Mouse (Mus musculus) effector memory CD4-positive, alpha-beta T cell, adult 5 months (primary cell): Measurements from ENCODE around the gene Junb. TPM values are rescaled to one million over a fixed set of nuclear protein-coding genes. Genes with fewer than 3 reads are reported as not detected.

Experiments
- polyA plus RNA-seq: library from polyadenylated mRNA; unstranded; fragments of 100-300 nt; shearing (Covaris generic); gene quantifications from one replicate; pipeline ENCODE4 v1.2.1, GENCODE M21; 2017

The Junb gene
- 7,373 TPM for polyA plus RNA-seq

DNA sequence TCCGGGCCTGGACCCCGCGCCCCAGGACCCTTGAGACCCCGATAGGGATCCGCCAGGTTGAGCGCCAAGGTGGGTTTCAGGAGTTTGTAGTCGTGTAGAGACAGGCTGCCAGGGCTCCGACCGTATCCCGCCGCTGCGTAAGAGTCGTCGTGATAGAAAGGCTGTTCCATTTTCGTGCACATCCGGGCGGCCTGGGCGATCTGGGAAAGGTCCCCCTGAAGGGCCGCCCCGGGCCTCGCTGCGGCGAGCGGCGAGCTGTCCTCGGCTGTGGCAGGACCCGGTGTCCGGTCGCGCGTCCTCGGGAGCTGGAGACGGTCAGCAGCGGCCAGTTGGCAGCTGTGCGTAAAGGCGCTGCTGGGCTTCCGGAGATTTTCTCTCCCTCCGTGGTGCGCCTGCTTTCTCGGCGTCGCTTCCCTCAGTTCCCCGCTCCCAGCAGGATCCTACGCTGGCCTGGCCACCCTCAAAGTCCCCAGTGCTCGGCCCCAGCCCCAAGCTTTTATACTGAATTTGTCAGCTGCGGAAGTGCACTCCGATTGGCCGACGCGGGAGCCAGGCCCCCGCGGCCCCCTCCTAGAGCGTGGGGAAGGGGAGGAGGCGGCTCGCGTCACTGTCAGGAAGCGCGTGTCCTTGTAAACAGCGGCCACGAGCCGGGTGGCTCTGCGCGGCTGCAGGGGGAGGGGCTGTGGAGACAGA, at the start of gene Junb:
Gene Junb (minus strand): TSS at position 471 of the 693 bp plus-strand sequence.

DNA sequence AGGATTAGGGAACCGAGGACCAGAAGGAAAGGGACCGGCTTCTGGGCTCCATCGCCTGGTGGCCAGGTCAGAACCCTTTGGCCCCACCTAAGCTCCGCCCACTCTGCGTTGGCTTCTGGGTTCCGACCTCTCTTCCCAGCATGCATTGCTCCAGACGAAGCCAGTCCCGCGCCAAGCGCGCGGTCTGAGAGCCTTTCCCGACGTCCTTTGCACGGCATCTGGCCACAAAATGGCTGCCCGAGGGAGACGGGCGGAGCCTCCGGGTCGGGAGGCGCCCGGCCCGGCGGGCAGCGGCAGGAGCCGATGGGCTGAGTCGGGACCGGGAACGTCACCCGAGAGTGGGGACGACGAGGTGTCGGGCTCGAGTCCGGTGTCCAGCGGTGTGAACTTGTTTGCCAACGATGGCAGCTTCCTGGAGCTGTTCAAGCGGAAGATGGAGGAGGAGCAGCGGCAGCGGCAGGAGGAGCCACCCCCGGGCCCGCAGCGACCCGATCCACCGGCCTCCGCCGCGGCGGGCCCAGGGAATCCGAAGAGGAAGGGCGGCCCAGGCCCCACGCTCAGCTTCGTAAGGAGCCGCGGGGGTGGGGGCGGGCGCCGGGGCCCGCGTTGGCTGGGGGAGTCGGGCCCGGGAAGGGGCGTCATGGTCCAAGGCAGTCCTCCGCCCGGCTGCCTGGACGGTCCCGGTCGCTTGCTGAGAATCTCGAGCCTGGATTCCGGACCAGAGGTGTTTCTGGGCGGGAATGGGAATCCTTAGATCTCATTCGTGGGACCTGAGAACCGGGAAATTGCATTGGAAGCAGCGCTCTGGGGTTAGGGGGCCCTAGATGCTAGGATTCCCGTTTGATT, 48.4 kb upstream of the Junb start, which contains the start of gene Trir:
Gene Trir (plus strand): TSS at position 154 of the 846 bp plus-strand sequence.

DNA sequence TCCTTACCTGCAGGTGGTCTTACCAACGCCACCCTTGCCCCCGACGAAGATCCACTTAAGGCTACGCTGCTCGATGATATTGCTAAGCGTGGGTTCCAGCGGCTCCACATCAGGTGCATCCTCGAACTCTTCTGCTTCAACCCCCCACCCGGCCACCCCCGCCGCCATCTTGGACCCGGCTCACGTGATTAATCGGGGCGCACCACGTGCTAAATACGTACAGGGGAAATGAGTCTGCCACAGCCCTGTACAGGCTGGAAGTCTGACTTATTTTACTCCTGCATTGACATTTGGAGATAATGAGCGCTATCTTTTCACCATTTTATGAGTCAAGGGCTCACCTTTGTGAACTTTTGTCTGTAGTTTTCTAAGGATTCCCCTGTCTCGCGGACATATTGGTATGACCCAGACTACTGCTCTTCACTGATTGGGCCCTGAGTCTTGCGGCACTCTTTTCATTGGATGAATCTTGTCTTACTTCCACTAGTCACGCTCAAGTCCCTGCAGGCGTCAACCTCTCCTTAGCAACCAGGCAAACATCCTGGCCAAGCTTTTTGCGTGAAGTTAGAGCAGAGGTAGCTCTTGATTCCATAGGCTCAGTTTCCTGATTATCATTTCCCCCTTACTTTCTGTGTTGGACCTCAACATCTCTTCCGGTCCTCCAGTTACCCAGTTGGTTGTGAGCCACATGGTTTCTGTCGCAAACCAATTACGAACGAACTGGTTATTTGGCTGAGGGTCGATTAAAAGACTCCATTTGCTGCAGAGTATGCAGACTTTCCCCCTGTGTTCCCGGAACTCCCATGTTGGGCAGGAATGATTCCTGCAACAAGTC, 46.8 kb upstream of the Junb start, which contains the start of gene Asna1:
Gene Asna1 (minus strand): TSS at position 184 of the 835 bp plus-strand sequence.

DNA sequence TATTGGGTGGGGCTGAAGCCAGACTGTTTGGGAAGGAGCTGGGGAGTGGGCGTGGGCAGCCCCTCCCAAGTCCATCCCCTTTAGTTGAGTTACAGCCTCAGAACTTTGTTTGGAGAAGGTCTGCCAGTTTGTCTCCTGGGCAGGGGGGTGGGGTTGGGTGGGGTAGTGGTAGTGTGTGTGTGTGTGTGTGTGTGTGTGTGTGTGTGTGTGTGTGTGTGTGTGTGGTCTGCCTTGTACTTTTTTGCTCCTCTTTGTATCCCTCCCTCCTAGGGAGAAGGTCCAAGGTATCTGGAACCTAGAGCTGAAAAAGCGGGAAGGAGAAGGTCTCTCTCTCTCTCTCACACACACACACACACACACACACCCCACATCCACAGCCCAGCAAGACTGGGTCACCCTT, 35.9 kb upstream of the Junb start, which contains the start of gene Best2:
Gene Best2 (minus strand): TSS at position 101 of the 400 bp plus-strand sequence.

DNA sequence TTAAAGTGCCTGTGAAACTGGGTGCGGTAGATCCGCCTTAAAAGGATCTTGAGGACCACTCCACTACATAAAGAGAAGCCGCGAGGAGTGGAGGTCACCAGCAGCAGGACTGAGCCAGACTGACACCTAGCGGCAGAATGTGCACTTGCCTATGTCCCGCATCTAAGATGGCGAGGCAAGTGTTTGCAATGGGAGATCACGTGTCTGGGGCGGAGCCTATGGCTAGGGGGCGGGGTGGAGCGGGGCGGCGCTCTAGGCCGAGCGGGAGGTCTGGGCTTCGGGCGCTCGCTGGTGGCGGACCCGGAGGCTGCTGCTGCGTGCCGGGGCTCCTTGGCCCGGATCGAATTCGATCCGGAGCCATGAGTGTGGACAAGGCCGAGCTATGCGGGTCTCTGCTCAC, 11.8 kb upstream of the Junb start, which contains the start of gene Hook2:
Gene Hook2 (plus strand): TSS at position 255 of the 400 bp plus-strand sequence.

DNA sequence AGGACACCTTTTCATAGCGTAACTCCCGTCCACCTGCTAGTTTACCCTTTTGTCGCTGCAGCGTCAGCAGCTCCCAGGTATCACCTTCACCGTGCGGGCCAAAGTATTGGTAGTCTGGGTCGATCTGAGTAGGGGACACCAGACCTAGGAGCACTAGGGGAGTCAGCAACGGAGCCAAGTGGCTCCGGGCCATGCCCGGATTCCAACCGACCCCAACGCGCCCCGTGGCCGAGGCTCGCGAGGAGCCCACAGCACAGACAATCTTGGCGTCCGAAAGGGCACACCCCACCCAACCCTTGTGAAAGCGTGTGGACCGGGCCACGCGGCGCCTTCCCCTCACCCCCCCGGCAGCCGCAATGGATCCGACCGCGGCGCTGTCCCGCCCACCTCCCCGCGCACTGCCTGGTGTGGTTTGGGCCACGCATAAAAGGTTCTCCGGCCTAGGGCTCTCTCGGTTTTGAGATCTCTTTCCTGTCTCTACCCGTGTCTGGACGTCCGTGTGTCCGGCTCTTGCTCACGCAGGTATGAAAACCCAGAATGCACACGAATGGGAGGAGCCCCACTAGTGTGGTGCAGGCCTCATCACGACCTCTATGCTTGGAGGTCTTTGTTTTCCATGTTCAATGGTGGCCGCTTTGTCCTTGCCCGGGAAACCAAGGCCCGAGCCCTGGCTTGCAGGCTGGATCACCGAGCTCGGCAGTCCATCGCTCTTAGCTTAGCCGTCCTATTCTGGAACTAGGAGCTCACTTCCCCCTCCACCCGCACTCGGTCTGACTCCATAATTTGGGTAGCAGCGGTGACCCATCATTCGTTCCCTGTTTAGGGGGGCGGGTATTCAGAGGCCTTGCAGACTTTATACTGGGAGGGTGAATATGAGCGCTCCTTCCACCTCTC, 9.0 kb downstream of the Junb start, which contains the start of the genes Gm49661, Prdx2 and Rnaseh2a:
Gene Gm49661 (minus strand): TSS at position 193 of the 894 bp plus-strand sequence.
Gene Prdx2 (plus strand): TSS at position 347 of the 894 bp plus-strand sequence.
Gene Rnaseh2a (minus strand): TSS at position 527 of the 894 bp plus-strand sequence.

DNA sequence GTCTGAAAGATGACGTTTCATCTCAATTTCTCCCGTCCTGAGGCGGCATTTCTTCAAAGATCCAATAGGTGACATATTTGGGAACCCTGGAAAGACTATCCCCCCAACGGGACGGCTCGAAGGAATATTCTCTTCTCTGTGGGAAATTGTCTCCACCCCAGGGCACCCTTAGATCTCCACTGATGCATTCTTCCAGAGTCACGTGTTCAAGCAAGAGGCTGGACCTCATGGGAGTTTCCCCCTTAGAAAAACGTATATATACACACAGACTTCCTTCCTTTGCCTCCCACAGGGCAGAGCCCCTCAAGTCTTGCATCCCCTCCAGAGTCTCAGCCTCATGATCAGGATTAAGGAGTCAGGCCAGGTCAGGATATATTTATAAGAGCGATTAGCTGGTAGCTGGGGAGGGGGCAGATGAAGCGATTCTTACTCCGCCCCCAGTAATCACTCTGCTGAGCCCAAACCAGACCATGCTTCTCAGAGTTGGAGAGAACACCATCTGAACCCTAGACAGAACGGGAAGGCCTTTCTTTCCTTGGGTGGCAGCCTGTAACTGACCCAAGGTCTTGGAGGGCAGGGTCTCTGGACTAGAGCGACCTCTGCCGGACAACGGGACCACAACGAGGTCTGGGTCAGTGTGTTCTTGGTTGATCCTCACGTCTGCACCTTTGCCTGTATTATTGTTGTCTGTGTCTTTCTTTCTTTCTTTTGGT, 31.8 kb downstream of the Junb start, which contains the start of gene Rtbdn:
Gene Rtbdn (plus strand): TSS at position 464 of the 713 bp plus-strand sequence.

DNA sequence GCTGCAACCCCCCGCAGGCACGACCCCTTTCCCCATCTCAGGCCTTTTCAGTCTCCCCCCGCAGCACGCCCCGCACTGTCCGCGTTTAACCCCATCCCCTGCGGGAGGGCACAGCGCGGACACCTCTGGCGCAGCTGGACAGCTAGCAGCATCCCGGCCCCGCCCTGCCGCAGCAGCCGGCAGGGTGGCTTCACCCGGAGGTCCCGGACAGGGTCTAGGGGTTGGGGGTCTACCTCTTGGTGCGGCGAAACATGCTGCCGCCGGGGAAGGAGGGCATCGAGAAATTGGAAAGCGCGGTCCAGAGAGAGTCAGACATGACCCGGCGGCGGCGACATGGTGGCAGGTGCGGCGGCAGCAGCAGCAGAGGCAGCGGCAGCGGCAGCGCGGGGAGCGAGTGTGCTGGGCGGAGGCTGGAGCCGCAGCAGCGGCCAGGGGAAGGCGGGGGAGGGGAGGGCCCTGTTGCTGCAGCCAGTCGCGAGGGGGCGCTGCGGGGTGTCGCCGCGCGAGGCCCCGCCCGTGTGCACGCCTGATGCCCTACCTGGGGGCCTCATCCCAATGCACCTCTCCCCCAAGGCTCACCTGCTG, 41.5 kb downstream of the Junb start, which contains the start of gene Mast1:
Gene Mast1 (minus strand): TSS at position 398 of the 585 bp plus-strand sequence.

Other genes with a start within 250 kb of the Junb start
- gene Nfix, start 178.4 kb downstream of the Junb start, polyA plus RNA-seq, result 12.2 TPM
- gene Dand5, start 155.9 kb downstream of the Junb start, polyA plus RNA-seq, result 3.3 TPM
- 19.6 TPM for gene Gadd45gip1, start 147.2 kb downstream of the Junb start, polyA plus RNA-seq
- 113 TPM for gene Rad23a, start 138.1 kb downstream of the Junb start, polyA plus RNA-seq
- gene Calr, start 131.8 kb downstream of the Junb start, polyA plus RNA-seq, result 547 TPM
- gene Farsa, start 121.7 kb downstream of the Junb start, polyA plus RNA-seq, result 59.5 TPM
- gene Syce2, start 106.6 kb downstream of the Junb start, polyA plus RNA-seq, result 5.3 TPM
- gene Gcdh, start 84.8 kb downstream of the Junb start, polyA plus RNA-seq, result 22.4 TPM
- gene Klf1, start 76.8 kb downstream of the Junb start, polyA plus RNA-seq, result 0.57 TPM
- gene Dnase2a, start 70.2 kb downstream of the Junb start, polyA plus RNA-seq, result 5.6 TPM
- 0.24 TPM for gene Mast1, start 41.4 kb downstream of the Junb start, polyA plus RNA-seq
- not detected for gene Rtbdn, start 31.7 kb downstream of the Junb start, polyA plus RNA-seq
- not detected for gene Gm49661, start 9.3 kb downstream of the Junb start, polyA plus RNA-seq
- 110 TPM for gene Prdx2, start 9.1 kb downstream of the Junb start, polyA plus RNA-seq
- 59.4 TPM for gene Rnaseh2a, start 9.0 kb downstream of the Junb start, polyA plus RNA-seq
- gene Hook2, start 11.9 kb upstream of the Junb start, polyA plus RNA-seq, result 17.9 TPM
- gene Best2, start 35.8 kb upstream of the Junb start, polyA plus RNA-seq, result not detected
- gene Asna1, start 46.6 kb upstream of the Junb start, polyA plus RNA-seq, result 29.1 TPM
- 198 TPM for gene Trir, start 48.1 kb upstream of the Junb start, polyA plus RNA-seq
- 25.2 TPM for gene Tnpo2, start 58.2 kb upstream of the Junb start, polyA plus RNA-seq
- 6.5 TPM for gene Fbxw9, start 81.3 kb upstream of the Junb start, polyA plus RNA-seq
- not detected for gene Gm5741, start 89.3 kb upstream of the Junb start, polyA plus RNA-seq
- gene Dhps, start 93.0 kb upstream of the Junb start, polyA plus RNA-seq, result 89.1 TPM
- gene Wdr83os, start 102.0 kb upstream of the Junb start, polyA plus RNA-seq, result 134 TPM
- gene Wdr83, start 102.6 kb upstream of the Junb start, polyA plus RNA-seq, result 18.9 TPM
- gene Man2b1, start 104.6 kb upstream of the Junb start, polyA plus RNA-seq, result 93.4 TPM
- gene Zfp791, start 144.4 kb upstream of the Junb start, polyA plus RNA-seq, result not detected
- not detected for gene Cks1brt, start 173.2 kb upstream of the Junb start, polyA plus RNA-seq
- gene Olfr371, start 247.3 kb upstream of the Junb start, polyA plus RNA-seq, result not detected